Mouse (Mus musculus) limb, embryonic 12.5 days (tissue): ENCODE results near the gene Hoxa5. TPM values are rescaled to one million over a fixed set of nuclear protein-coding genes. Genes with fewer than 3 reads are reported as not detected.

Source experiments
- ATAC-seq: fragments of 200-750 bp; cut with Nextera tagmentation; 2 replicates; pipeline ENCODE4 v1.8.0; 2017; ENCODE audit warnings: low read depth, moderate TSS enrichment; ENCODE audit not compliant: insufficient number of reproducible peaks, insufficient read depth, low FRiP score, low TSS enrichment
- H3K27ac ChIP-seq: fragments of 300-500 bp; sonication (generic); 2 replicates; pipeline ENCODE4 v1.5.1; 2016; ENCODE audit warnings: mild to moderate bottlenecking, moderate library complexity
- H3K27me3 ChIP-seq: fragments of 300-500 bp; sonication (generic); 2 replicates; pipeline ENCODE4 v1.6.1; 2016; ENCODE audit warnings: mild to moderate bottlenecking, moderate library complexity
- H3K36me3 ChIP-seq: fragments of 300-500 bp; sonication (generic); 2 replicates; pipeline ENCODE4 v1.6.1; 2016; ENCODE audit warnings: mild to moderate bottlenecking, moderate library complexity
- H3K4me1 ChIP-seq: fragments of 300-500 bp; sonication (generic); replicated peaks from 2 replicates; pipeline ENCODE4 v1.6.1; 2016
- H3K4me2 ChIP-seq: fragments of 300-500 bp; sonication (generic); 2 replicates; pipeline ENCODE4 v1.6.1; 2016; ENCODE audit warnings: mild to moderate bottlenecking, moderate library complexity
- H3K4me3 ChIP-seq: fragments of 300-500 bp; sonication (generic); replicated peaks from 2 replicates; pipeline ENCODE4 v1.5.1; 2016; ENCODE audit warnings: mild to moderate bottlenecking
- H3K9ac ChIP-seq: fragments of 300-500 bp; sonication (generic); replicated peaks from 2 replicates; pipeline ENCODE4 v1.6.1; 2016; ENCODE audit warnings: mild to moderate bottlenecking, moderate library complexity
- H3K9me3 ChIP-seq: fragments of 300-500 bp; sonication (generic); 2 replicates; pipeline ENCODE4 v1.6.1; 2016; ENCODE audit warnings: mild to moderate bottlenecking, moderate library complexity
- WGBS: fragments of 180-500 bp; shearing (Covaris S2); methylation state at CpG from one replicate; pipeline ENCODE4 v1.1.7; 2016; 5-methylcytosine and 5-hydroxymethylcytosine counted together
- polyA plus RNA-seq: library from polyadenylated mRNA; unstranded; fragments of >200 nt; fragmentation: Nextera tagmentation; extraction: Ambion mirVana; gene quantifications from 2 replicates; pipeline ENCODE4 v1.2.1, GENCODE M21; 2016

Hoxa5 gene
- polyA plus RNA-seq, 1 experiment from 2014 or later: 9.2 TPM

- WGBS: 29% methylated on average over 5 of the region's 5 CpGs
Observed at GRCm38 (mm10) chr6:52189172-52189591, 15.2 kb downstream of the Hoxa5 start.

GRCm38 (mm10) chr6:52186500-52186899 lies 17.9 kb downstream of the Hoxa5 start:
- Histone ChIP-seq H3K4me1 (peaks cover 80% of the 10 kb centered on the region), H3K9me3 (no peaks in the 10 kb centered on the region), H3K27me3 (peaks cover 84% of the 10 kb centered on the region), H3K27ac (no peak overlapping the region), H3K4me3 (no peak overlapping the region), H3K9ac (no peak overlapping the region), H3K4me2 (no peak overlapping the region), H3K36me3 (peaks cover 11% of the 10 kb centered on the region)
- 45% methylated on average over 1 of the region's 1 CpGs for WGBS
- no peak for ATAC-seq

More at GRCm38 (mm10) chr6:52189172-52189591, 15.2 kb downstream of the Hoxa5 start:
- H3K27me3 ChIP-seq: peaks cover 81% of the 10 kb centered on the region
- peaks cover 68% of the 10 kb centered on the region for H3K4me1 ChIP-seq
- no peak overlapping the region for H3K4me3 ChIP-seq
- 0 out of 2 replicates have a peak overlapping the region, but pooled peaks have one; percentile 9 for H3K27ac ChIP-seq
- no peaks in the 10 kb centered on the region for H3K9me3 ChIP-seq
- H3K36me3 ChIP-seq: peaks cover 6% of the 10 kb centered on the region; the same call in 1 of the 2 replicates
- no peak overlapping the region for H3K9ac ChIP-seq
- no peak overlapping the region for H3K4me2 ChIP-seq
- ATAC-seq: no peak

GRCm38 (mm10) chr6:52185834-52186233 lies 18.6 kb downstream of the Hoxa5 start:
- H3K36me3 ChIP-seq: peaks cover 15% of the 10 kb centered on the region
- H3K27ac ChIP-seq: no peak overlapping the region
- H3K4me2 ChIP-seq: no peak overlapping the region
- WGBS: 26% methylated on average over 3 of the region's 3 CpGs
- H3K9ac ChIP-seq: no peak overlapping the region
- peaks cover 78% of the 10 kb centered on the region for H3K4me1 ChIP-seq
- peaks cover 87% of the 10 kb centered on the region for H3K27me3 ChIP-seq
- no peaks in the 10 kb centered on the region for H3K9me3 ChIP-seq
- H3K4me3 ChIP-seq: no peak overlapping the region
- ATAC-seq: no peak

- Histone ChIP-seq H3K9me3 (no peaks in the 10 kb centered on the region), H3K4me2 (peak overlapping the region; percentile 26), H3K36me3 (peaks cover 15% of the 10 kb centered on the region), H3K9ac (no peak overlapping the region), H3K4me3 (0 out of 2 replicates have a peak overlapping the region, but pooled peaks have one; percentile 4), H3K4me1 (peaks cover 78% of the 10 kb centered on the region), H3K27ac (no peak overlapping the region), H3K27me3 (peaks cover 87% of the 10 kb centered on the region)
- ATAC-seq: no peak
- WGBS: 3% methylated on average over 19 of the region's 19 CpGs
Observed at GRCm38 (mm10) chr6:52185222-52185621, 19.2 kb downstream of the Hoxa5 start.

- no peak for ATAC-seq
- WGBS: 22% methylated on average over 6 of the region's 6 CpGs
- H3K4me1 ChIP-seq: peaks cover 78% of the 10 kb centered on the region
- no peak overlapping the region for H3K27ac ChIP-seq
- H3K9ac ChIP-seq: no peak overlapping the region; the same call in 1 of the 2 replicates
- H3K4me2 ChIP-seq: peak overlapping the region; percentile 26; the same call in 1 of the 2 replicates
- no peak overlapping the region for H3K4me3 ChIP-seq
- H3K27me3 ChIP-seq: peaks cover 87% of the 10 kb centered on the region
- no peaks in the 10 kb centered on the region for H3K9me3 ChIP-seq
- peaks cover 12% of the 10 kb centered on the region for H3K36me3 ChIP-seq
Observed at GRCm38 (mm10) chr6:52184668-52185067, 19.7 kb downstream of the Hoxa5 start.

- no peaks in the 10 kb centered on the region for H3K9me3 ChIP-seq
- WGBS: 30% methylated on average over 10 of the region's 10 CpGs
- H3K4me1 ChIP-seq: peaks cover 78% of the 10 kb centered on the region
- H3K4me3 ChIP-seq: no peak overlapping the region
- 0 out of 2 replicates have a peak overlapping the region, but pooled peaks have one; percentile 0 for H3K4me2 ChIP-seq
- ATAC-seq: no peak
- H3K36me3 ChIP-seq: peaks cover 9% of the 10 kb centered on the region; the same call in 1 of the 2 replicates
- H3K27ac ChIP-seq: peak overlapping the region; percentile 57
- no peak overlapping the region for H3K9ac ChIP-seq
- peaks cover 88% of the 10 kb centered on the region for H3K27me3 ChIP-seq
Observed at GRCm38 (mm10) chr6:52183311-52184080, 20.9 kb downstream of the Hoxa5 start.

GRCm38 (mm10) chr6:52182793-52183192 lies 21.6 kb downstream of the Hoxa5 start:
- H3K9ac ChIP-seq: no peak overlapping the region
- H3K4me2 ChIP-seq: no peak overlapping the region
- H3K36me3 ChIP-seq: peaks cover 9% of the 10 kb centered on the region; the same call in 1 of the 2 replicates
- 16% methylated on average over 1 of the region's 1 CpGs for WGBS
- ATAC-seq: no peak
- H3K4me3 ChIP-seq: no peak overlapping the region
- peaks cover 80% of the 10 kb centered on the region for H3K4me1 ChIP-seq
- H3K27me3 ChIP-seq: peaks cover 83% of the 10 kb centered on the region
- H3K27ac ChIP-seq: peak overlapping the region; percentile 57
- no peaks in the 10 kb centered on the region for H3K9me3 ChIP-seq

- 48% methylated on average over 2 of the region's 2 CpGs for WGBS
- no peak overlapping the region for H3K9ac ChIP-seq
- no peak for ATAC-seq
- peaks cover 83% of the 10 kb centered on the region for H3K27me3 ChIP-seq
- H3K4me2 ChIP-seq: no peak overlapping the region
- no peaks in the 10 kb centered on the region for H3K9me3 ChIP-seq
- peaks cover 9% of the 10 kb centered on the region; the same call in 1 of the 2 replicates for H3K36me3 ChIP-seq
- H3K4me1 ChIP-seq: peaks cover 87% of the 10 kb centered on the region
- no peak overlapping the region for H3K4me3 ChIP-seq
- H3K27ac ChIP-seq: no peak overlapping the region
Observed at GRCm38 (mm10) chr6:52182030-52182429, 22.4 kb downstream of the Hoxa5 start.

GRCm38 (mm10) chr6:52180726-52181125 lies 23.7 kb downstream of the Hoxa5 start:
- Histone ChIP-seq H3K4me3 (no peak overlapping the region), H3K27ac (no peak overlapping the region), H3K4me2 (no peak overlapping the region), H3K9me3 (no peaks in the 10 kb centered on the region), H3K27me3 (peaks cover 82% of the 10 kb centered on the region), H3K9ac (no peak overlapping the region), H3K36me3 (peaks cover 9% of the 10 kb centered on the region; the same call in 1 of the 2 replicates), H3K4me1 (peaks cover 93% of the 10 kb centered on the region)
- ATAC-seq: no peak
- WGBS: 48% methylated on average over 3 of the region's 3 CpGs

GRCm38 (mm10) chr6:52180213-52180710 lies 24.1 kb downstream of the Hoxa5 start:
- Histone ChIP-seq H3K4me1 (peaks cover 93% of the 10 kb centered on the region), H3K4me3 (no peak overlapping the region), H3K27ac (no peak overlapping the region), H3K36me3 (peaks cover 9% of the 10 kb centered on the region; the same call in 1 of the 2 replicates), H3K4me2 (peak overlapping the region; percentile 35), H3K27me3 (peaks cover 82% of the 10 kb centered on the region), H3K9ac (no peak overlapping the region), H3K9me3 (no peaks in the 10 kb centered on the region)
- WGBS: 17% methylated on average over 11 of the region's 11 CpGs
- no peak for ATAC-seq

- 18% methylated on average over 10 of the region's 10 CpGs for WGBS
- peaks cover 9% of the 10 kb centered on the region; the same call in 1 of the 2 replicates for H3K36me3 ChIP-seq
- H3K4me3 ChIP-seq: peak overlapping the region; percentile 10; the same call in 1 of the 2 replicates
- peak overlapping the region; percentile 34; the same call in 1 of the 2 replicates for H3K9ac ChIP-seq
- H3K4me1 ChIP-seq: peaks cover 93% of the 10 kb centered on the region
- H3K4me2 ChIP-seq: peak overlapping the region; percentile 35
- no peak for ATAC-seq
- H3K9me3 ChIP-seq: no peaks in the 10 kb centered on the region
- no peak overlapping the region for H3K27ac ChIP-seq
- peaks cover 83% of the 10 kb centered on the region for H3K27me3 ChIP-seq
Observed at GRCm38 (mm10) chr6:52179690-52180089, 24.7 kb downstream of the Hoxa5 start.
